Mouse (Mus musculus): Measurements from ENCODE around the gene Meiob. TPM values are rescaled to one million over a fixed set of nuclear protein-coding genes. Genes with fewer than 3 reads are reported as not detected.
A peak's percentile ranks its signal among the peaks of the same experiment; 100 is the strongest.

Meiob gene
- polyA plus RNA-seq, 1 experiment from 2014 or later: not detected

DNA sequence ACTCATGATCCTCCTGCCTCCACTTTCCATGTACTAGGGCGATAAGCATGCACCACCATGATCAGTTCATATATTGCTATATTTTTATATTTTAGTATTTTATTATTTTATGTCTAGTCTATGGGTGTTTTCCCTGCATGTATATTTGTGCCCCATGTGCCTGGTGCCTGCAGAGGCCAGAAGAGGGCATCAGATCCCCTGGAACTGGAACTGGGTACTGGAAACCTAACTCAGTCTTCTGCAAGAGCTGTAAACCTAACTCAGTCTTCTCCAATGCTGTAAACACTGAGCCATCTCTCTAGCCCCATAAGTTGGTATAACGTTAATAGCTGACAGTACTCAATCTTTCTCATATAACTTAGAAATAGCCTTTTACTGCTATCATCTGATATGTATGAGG is 38.5 kb downstream of the Meiob start:
- Histone ChIP-seq H3K4me1 (ENCODE audit: control insufficient read depth, insufficient read depth, low read length) (no peaks in the 10 kb centered on the region), H3K27ac (ENCODE audit: low read depth, low read length) (no peak overlapping the region), H3K9ac (ENCODE audit: low read length) (no peak overlapping the region), H3K9me3 (ENCODE audit: control insufficient read depth, low read length) (no peaks in the 10 kb centered on the region), H3K4me2 (ENCODE audit: low read depth) (no peak overlapping the region), H3K4me3 (ENCODE audit: low read depth, low read length) (no peak overlapping the region), H3K27me3 (ENCODE audit: control insufficient read depth, insufficient read depth, low read length) (no peaks in the 10 kb centered on the region), H3K36me3 (ENCODE audit: control insufficient read depth, insufficient read depth, low read length) (no peaks in the 10 kb centered on the region)
- ATAC-seq (ENCODE audit: insufficient read depth, low FRiP score, low TSS enrichment) (no peak), DNase-seq (ENCODE audit: low spot score) (no peak)
- 57% methylated on average over 2 of the region's 2 CpGs for WGBS

GRCm38 (mm10) chr17:24844525-24844924 is 40.4 kb downstream of the Meiob start:
- no peak overlapping the region for H3K27ac ChIP-seq (ENCODE audit: low read depth, low read length)
- H3K4me1 ChIP-seq (ENCODE audit: control insufficient read depth, insufficient read depth, low read length): peaks cover 2% of the 10 kb centered on the region; the same call in 1 of the 2 replicates
- WGBS: 46% methylated on average over 9 of the region's 9 CpGs
- no peak overlapping the region for H3K4me2 ChIP-seq (ENCODE audit: low read depth)
- no peak overlapping the region for H3K4me3 ChIP-seq (ENCODE audit: low read depth, low read length)
- no peaks in the 10 kb centered on the region for H3K27me3 ChIP-seq (ENCODE audit: control insufficient read depth, insufficient read depth, low read length)
- H3K36me3 ChIP-seq (ENCODE audit: control insufficient read depth, insufficient read depth, low read length): no peaks in the 10 kb centered on the region
- no peaks in the 10 kb centered on the region for H3K9me3 ChIP-seq (ENCODE audit: control insufficient read depth, low read length)
- DNase-seq (ENCODE audit: low spot score): no peak
- no peak for ATAC-seq (ENCODE audit: insufficient read depth, low FRiP score, low TSS enrichment)
- no peak overlapping the region for H3K9ac ChIP-seq (ENCODE audit: low read length)

DNA sequence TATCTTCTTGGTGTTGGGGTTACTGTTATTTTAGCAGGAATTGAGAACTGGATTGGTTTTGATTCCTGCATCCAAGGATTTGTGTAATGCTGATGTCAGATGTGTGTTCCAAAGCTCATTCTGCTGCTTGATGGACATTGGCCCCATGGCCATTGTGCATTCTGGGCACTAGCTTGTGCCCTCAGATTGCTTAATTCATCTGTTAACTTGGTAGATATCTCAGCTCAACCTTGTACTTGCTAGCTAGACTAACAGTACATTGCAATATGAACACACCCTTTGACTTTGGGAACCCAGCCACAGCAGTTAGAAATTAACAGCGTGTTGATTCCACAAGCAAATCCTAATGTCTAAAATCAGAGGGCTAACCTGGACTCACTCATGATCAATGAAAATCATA is 43.3 kb downstream of the Meiob start:
- DNase-seq (ENCODE audit: low spot score) (no peak), ATAC-seq (ENCODE audit: insufficient read depth, low FRiP score, low TSS enrichment) (no peak)
- no peak overlapping the region for H3K9ac ChIP-seq (ENCODE audit: low read length)
- WGBS: 89% methylated on average over 1 of the region's 1 CpGs
- no peaks in the 10 kb centered on the region for H3K36me3 ChIP-seq (ENCODE audit: control insufficient read depth, insufficient read depth, low read length)
- H3K9me3 ChIP-seq (ENCODE audit: control insufficient read depth, low read length): no peaks in the 10 kb centered on the region
- peaks cover 2% of the 10 kb centered on the region; the same call in 1 of the 2 replicates for H3K4me1 ChIP-seq (ENCODE audit: control insufficient read depth, insufficient read depth, low read length)
- H3K4me3 ChIP-seq (ENCODE audit: low read depth, low read length): no peak overlapping the region
- no peak overlapping the region for H3K27ac ChIP-seq (ENCODE audit: low read depth, low read length)
- H3K27me3 ChIP-seq (ENCODE audit: control insufficient read depth, insufficient read depth, low read length): no peaks in the 10 kb centered on the region
- H3K4me2 ChIP-seq (ENCODE audit: low read depth): no peak overlapping the region

GRCm38 (mm10) chr17:24848600-24849031 is 44.5 kb downstream of the Meiob start:
- DNase-seq (ENCODE audit: low spot score) (no peak), ATAC-seq (ENCODE audit: insufficient read depth, low FRiP score, low TSS enrichment) (no peak)
- Histone ChIP-seq H3K9me3 (ENCODE audit: control insufficient read depth, low read length) (no peaks in the 10 kb centered on the region), H3K27ac (ENCODE audit: low read depth, low read length) (no peak overlapping the region), H3K4me3 (ENCODE audit: low read depth, low read length) (no peak overlapping the region), H3K4me1 (ENCODE audit: control insufficient read depth, insufficient read depth, low read length) (peaks cover 2% of the 10 kb centered on the region; the same call in 1 of the 2 replicates), H3K36me3 (ENCODE audit: control insufficient read depth, insufficient read depth, low read length) (no peaks in the 10 kb centered on the region), H3K27me3 (ENCODE audit: control insufficient read depth, insufficient read depth, low read length) (no peaks in the 10 kb centered on the region), H3K4me2 (ENCODE audit: low read depth) (peak overlapping the region; percentile 81; the same call in 1 of the 2 replicates), H3K9ac (ENCODE audit: low read length) (no peak overlapping the region)

- Histone ChIP-seq H3K9ac (ENCODE audit: low read length) (peak overlapping the region; percentile 78), H3K4me2 (ENCODE audit: low read depth) (peak overlapping the region; percentile 81), H3K27me3 (ENCODE audit: control insufficient read depth, insufficient read depth, low read length) (no peaks in the 10 kb centered on the region), H3K36me3 (ENCODE audit: control insufficient read depth, insufficient read depth, low read length) (no peaks in the 10 kb centered on the region), H3K27ac (ENCODE audit: low read depth, low read length) (peak overlapping the region; percentile 83), H3K4me1 (ENCODE audit: control insufficient read depth, insufficient read depth, low read length) (peaks cover 2% of the 10 kb centered on the region; the same call in 1 of the 2 replicates), H3K4me3 (ENCODE audit: low read depth, low read length) (peak overlapping the region; percentile 64), H3K9me3 (ENCODE audit: control insufficient read depth, low read length) (no peaks in the 10 kb centered on the region)
- peak; percentile 51; the same call in 1 of the 2 replicates for ATAC-seq (ENCODE audit: insufficient read depth, low FRiP score, low TSS enrichment)
- under 1% methylated on average over 21 of the region's 21 CpGs for WGBS
- no peak for DNase-seq (ENCODE audit: low spot score)
These were observed 45.6 kb downstream of the Meiob start for GRCm38 (mm10) chr17:24849733-24850064.

DNA sequence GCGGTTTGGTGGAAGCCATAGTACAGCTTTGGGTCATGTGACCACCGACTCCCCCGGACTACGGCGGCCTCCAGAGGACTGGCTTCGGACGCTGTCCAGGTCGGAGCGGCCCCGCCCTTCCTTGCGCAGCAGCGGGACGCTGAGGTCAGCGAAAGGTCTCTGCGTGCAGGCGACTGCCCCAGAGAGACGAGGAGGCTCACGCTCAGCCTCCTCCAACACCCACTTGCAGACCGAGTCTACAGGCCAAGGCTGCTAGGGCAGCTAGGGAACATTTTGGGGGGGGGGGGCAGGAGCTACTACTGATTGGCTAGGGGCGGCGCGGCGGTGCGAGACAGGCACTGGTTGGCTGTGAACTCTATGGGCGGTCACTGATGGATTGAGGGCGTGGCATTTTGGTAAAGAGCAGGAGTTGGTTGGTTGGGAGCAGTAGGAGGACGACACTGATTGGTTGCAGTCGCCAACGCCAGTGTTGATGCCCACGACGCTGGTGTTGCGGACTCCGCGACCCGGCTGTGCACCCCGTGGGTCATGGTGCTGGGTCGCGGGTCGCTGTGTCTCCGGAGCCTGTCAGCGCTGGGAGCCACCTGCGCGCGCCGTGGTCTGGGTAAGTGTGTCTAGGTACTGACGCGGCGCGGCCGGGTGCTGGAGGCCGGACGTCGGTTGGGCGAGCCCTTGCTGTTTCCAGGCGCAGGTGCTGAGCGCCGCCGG is 46.1 kb downstream of the Meiob start, which contains the start of gene Fahd1:
Fahd1 (minus strand) TSS at position 300 of the 708 bp plus-strand sequence.
- no peaks in the 10 kb centered on the region for H3K9me3 ChIP-seq (ENCODE audit: control insufficient read depth, low read length)
- H3K9ac ChIP-seq (ENCODE audit: low read length): peak within 1 kb of the TSS; percentile 78
- ATAC-seq (ENCODE audit: insufficient read depth, low FRiP score, low TSS enrichment) (peak; percentile 100), DNase-seq (ENCODE audit: low spot score) (peak; percentile 94)
- peak within 1 kb of the TSS; percentile 81 for H3K4me2 ChIP-seq (ENCODE audit: low read depth)
- peaks cover 2% of the 10 kb centered on the region; the same call in 1 of the 2 replicates for H3K4me1 ChIP-seq (ENCODE audit: control insufficient read depth, insufficient read depth, low read length)
- H3K4me3 ChIP-seq (ENCODE audit: low read depth, low read length): peak within 1 kb of the TSS; percentile 64
- H3K27me3 ChIP-seq (ENCODE audit: control insufficient read depth, insufficient read depth, low read length): no peaks in the 10 kb centered on the region
- H3K27ac ChIP-seq (ENCODE audit: low read depth, low read length): peak within 1 kb of the TSS; percentile 83
- under 1% methylated on average over 58 of the region's 58 CpGs for WGBS
- H3K36me3 ChIP-seq (ENCODE audit: control insufficient read depth, insufficient read depth, low read length): no peaks in the 10 kb centered on the region

DNA sequence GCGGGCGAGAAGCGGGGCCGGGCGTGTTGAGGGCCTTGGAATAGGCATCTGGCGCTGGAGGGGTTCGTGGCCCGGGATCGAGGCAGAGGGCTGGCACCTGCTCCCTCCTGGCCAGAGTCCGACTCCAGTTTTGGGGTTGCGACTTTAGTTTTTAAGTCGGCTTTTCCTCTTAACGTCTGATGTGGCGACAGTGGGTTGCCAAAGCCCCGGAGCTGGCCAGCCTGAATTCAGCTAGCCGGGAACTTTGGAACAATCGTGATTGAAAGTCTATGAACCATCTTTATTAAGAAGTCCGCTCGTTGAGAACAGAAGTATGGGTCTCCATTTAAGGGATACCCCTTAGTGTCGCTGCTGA is 46.7 kb downstream of the Meiob start:
- H3K27ac ChIP-seq (ENCODE audit: low read depth, low read length): peak overlapping the region; percentile 40; the same call in 1 of the 2 replicates
- DNase-seq (ENCODE audit: low spot score) (no peak), ATAC-seq (ENCODE audit: insufficient read depth, low FRiP score, low TSS enrichment) (no peak)
- 2% methylated on average over 20 of the region's 20 CpGs for WGBS
- H3K9ac ChIP-seq (ENCODE audit: low read length): peak overlapping the region; percentile 57
- H3K36me3 ChIP-seq (ENCODE audit: control insufficient read depth, insufficient read depth, low read length): no peaks in the 10 kb centered on the region
- H3K4me2 ChIP-seq (ENCODE audit: low read depth): peak overlapping the region; percentile 81
- no peaks in the 10 kb centered on the region for H3K9me3 ChIP-seq (ENCODE audit: control insufficient read depth, low read length)
- H3K4me1 ChIP-seq (ENCODE audit: control insufficient read depth, insufficient read depth, low read length): peaks cover 2% of the 10 kb centered on the region; the same call in 1 of the 2 replicates
- peak overlapping the region; percentile 64 for H3K4me3 ChIP-seq (ENCODE audit: low read depth, low read length)
- no peaks in the 10 kb centered on the region for H3K27me3 ChIP-seq (ENCODE audit: control insufficient read depth, insufficient read depth, low read length)

DNA sequence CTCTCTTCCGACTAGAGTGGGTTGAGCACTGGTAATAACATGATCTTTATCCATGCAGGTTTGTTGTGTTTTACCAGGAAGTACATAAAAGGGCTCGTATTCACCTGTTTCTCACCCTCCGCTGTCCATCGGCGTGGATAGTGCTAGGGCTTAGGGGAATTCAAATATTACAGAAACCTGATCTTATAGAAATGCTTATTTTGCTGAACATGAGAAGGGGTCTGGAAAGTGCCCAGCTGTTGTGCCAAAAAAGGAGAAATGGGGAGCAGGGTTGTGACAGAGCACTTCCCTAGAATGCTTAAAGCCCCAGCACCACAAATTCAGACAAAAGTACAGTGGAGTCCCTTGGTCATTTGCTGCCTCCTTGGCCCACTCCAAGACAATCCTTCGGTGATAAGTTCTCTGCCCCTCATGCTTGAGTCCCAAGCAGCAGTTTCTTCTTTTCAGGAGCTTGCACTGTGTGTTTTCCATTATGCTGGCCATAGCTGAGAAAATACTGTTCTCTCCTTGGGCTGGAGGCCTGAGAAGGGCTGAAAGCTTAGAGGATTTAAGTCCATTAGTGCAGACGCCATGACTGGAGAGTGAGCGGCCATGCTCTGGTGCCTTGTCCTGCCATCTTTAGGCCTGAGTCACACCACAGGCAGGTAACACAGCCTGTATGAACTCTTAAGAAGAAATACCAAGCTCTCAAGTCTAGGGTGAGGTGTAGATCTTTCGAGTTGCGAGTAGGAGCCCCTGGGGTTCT is 47.5 kb downstream of the Meiob start:
- no peak overlapping the region for H3K9ac ChIP-seq (ENCODE audit: low read length)
- no peaks in the 10 kb centered on the region for H3K36me3 ChIP-seq (ENCODE audit: control insufficient read depth, insufficient read depth, low read length)
- H3K4me3 ChIP-seq (ENCODE audit: low read depth, low read length): peak overlapping the region; percentile 64; the same call in 1 of the 2 replicates
- H3K27ac ChIP-seq (ENCODE audit: low read depth, low read length): no peak overlapping the region
- peak overlapping the region; percentile 81 for H3K4me2 ChIP-seq (ENCODE audit: low read depth)
- H3K27me3 ChIP-seq (ENCODE audit: control insufficient read depth, insufficient read depth, low read length): no peaks in the 10 kb centered on the region
- H3K4me1 ChIP-seq (ENCODE audit: control insufficient read depth, insufficient read depth, low read length): peaks cover 2% of the 10 kb centered on the region; the same call in 1 of the 2 replicates
- 87% methylated on average over 10 of the region's 10 CpGs for WGBS
- no peaks in the 10 kb centered on the region for H3K9me3 ChIP-seq (ENCODE audit: control insufficient read depth, low read length)
- ATAC-seq (ENCODE audit: insufficient read depth, low FRiP score, low TSS enrichment) (no peak), DNase-seq (ENCODE audit: low spot score) (no peak)
